Mouse (Mus musculus) liver, embryonic 15.5 days (tissue): Measurements from ENCODE around the gene Acap1. TPM values are rescaled to one million over a fixed set of nuclear protein-coding genes. Genes with fewer than 3 reads are reported as not detected.

ENCODE experiments used
- ATAC-seq: fragments of 200-750 bp; cut with Nextera tagmentation; 2 replicates; pipeline ENCODE4 v1.8.0; 2017; ENCODE audit warnings: moderate number of reproducible peaks, mild to moderate bottlenecking, moderate library complexity; ENCODE audit not compliant: insufficient read depth
- H3K27ac ChIP-seq: fragments of 300-500 bp; sonication (generic); replicated peaks from 2 replicates; pipeline ENCODE4 v1.5.1; 2015; ENCODE audit warnings: mild to moderate bottlenecking, inconsistent platforms
- H3K27me3 ChIP-seq: fragments of 300-500 bp; sonication (generic); 2 replicates; pipeline ENCODE4 v1.6.1; 2015; ENCODE audit warnings: mild to moderate bottlenecking, inconsistent platforms
- H3K36me3 ChIP-seq: fragments of 300-500 bp; sonication (generic); replicated peaks from 2 replicates; pipeline ENCODE4 v1.6.1; 2015; ENCODE audit warnings: moderate library complexity, mild to moderate bottlenecking, inconsistent platforms
- H3K4me1 ChIP-seq: fragments of 300-500 bp; sonication (generic); replicated peaks from 2 replicates; pipeline ENCODE4 v1.6.1; 2015; ENCODE audit warnings: inconsistent platforms
- H3K4me2 ChIP-seq: fragments of 300-500 bp; sonication (generic); 2 replicates; pipeline ENCODE4 v1.6.1; 2015; ENCODE audit warnings: moderate library complexity, mild to moderate bottlenecking, inconsistent platforms
- H3K4me3 ChIP-seq: fragments of 300-500 bp; sonication (generic); replicated peaks from 2 replicates; pipeline ENCODE4 v1.5.1; 2015; ENCODE audit warnings: mild to moderate bottlenecking, inconsistent platforms
- H3K9ac ChIP-seq: fragments of 300-500 bp; sonication (generic); 2 replicates; pipeline ENCODE4 v1.6.1; 2015; ENCODE audit warnings: moderate library complexity, mild to moderate bottlenecking, inconsistent platforms
- H3K9me3 ChIP-seq: fragments of 300-500 bp; sonication (generic); replicated peaks from 2 replicates; pipeline ENCODE4 v1.6.1; 2016; ENCODE audit warnings: inconsistent platforms
- whole genome bisulfite sequencing: fragments of 180-500 bp; shearing (Covaris S2); methylation state at CpG from one replicate; pipeline ENCODE4 v1.1.7; 2015; ENCODE audit warnings: mixed read lengths; ENCODE audit not compliant: insufficient replicate concordance; 5-methylcytosine and 5-hydroxymethylcytosine counted together
- polyA plus RNA-seq: library from polyadenylated mRNA; unstranded; fragments of >200 nt; fragmentation: Nextera tagmentation; extraction: Ambion mirVana; gene quantifications from 2 replicates; pipeline ENCODE4 v1.2.1, GENCODE M21; 2015

Gene Acap1
- polyA plus RNA-seq, 1 experiment from 2014 or later, result 5.9 TPM

DNA sequence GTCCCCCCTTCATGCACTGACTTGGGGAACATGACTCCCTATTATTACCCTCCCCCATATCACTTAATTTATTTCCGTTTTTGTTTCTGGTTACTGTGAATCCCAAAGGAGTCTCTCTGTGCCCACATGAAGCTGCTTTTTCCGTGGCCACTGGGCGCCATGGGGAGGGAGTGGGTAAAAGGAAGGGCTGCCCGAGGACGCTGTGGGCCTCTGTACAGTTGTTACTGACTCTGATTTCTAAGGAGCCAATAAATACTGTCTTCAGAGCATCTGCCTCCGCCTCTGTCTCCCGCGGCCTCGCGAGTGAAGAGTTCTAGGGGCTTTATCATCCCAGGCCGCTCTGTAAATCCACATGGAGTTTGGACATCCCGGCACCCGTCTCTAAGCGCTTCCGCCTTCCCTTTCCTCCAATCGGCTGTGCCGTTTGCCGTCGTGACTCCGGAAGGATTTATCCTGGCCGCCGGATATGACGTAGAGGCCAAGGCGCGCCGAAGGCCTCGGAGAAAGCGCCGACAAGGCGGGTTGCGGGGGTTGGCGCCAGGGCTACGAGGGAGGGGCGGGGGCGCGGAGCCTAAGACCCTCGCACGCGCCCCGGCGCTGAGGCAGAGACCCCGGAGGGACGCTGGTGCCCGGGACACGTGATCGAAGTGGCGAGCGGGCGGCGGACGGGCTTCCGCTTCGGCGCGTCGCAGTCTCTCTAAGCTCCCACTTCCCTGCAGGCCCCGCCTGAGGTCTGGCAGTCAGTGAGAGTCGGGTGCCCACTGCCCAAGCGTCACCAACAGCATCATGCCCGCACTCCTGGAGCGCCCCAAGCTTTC, 18.4 kb upstream of the Acap1 start, which contains the start of gene Gps2:
Gene Gps2, plus strand, starts transcription at position 335 of the 818 bp plus-strand sequence.
- no peaks in the 10 kb centered on the region for H3K27me3 ChIP-seq
- no peaks in the 10 kb centered on the region for H3K9me3 ChIP-seq
- peak; percentile 67 for ATAC-seq
- H3K9ac ChIP-seq, result peak within 1 kb of the TSS; percentile 90
- 1% methylated on average over 61 of the region's 61 CpGs for WGBS
- peak within 1 kb of the TSS; percentile 97 for H3K27ac ChIP-seq
- H3K36me3 ChIP-seq, result peaks cover 88% of the 10 kb centered on the region
- peak within 1 kb of the TSS; percentile 90 for H3K4me2 ChIP-seq
- H3K4me3 ChIP-seq, result peak within 1 kb of the TSS; percentile 86
- peaks cover 56% of the 10 kb centered on the region for H3K4me1 ChIP-seq

DNA sequence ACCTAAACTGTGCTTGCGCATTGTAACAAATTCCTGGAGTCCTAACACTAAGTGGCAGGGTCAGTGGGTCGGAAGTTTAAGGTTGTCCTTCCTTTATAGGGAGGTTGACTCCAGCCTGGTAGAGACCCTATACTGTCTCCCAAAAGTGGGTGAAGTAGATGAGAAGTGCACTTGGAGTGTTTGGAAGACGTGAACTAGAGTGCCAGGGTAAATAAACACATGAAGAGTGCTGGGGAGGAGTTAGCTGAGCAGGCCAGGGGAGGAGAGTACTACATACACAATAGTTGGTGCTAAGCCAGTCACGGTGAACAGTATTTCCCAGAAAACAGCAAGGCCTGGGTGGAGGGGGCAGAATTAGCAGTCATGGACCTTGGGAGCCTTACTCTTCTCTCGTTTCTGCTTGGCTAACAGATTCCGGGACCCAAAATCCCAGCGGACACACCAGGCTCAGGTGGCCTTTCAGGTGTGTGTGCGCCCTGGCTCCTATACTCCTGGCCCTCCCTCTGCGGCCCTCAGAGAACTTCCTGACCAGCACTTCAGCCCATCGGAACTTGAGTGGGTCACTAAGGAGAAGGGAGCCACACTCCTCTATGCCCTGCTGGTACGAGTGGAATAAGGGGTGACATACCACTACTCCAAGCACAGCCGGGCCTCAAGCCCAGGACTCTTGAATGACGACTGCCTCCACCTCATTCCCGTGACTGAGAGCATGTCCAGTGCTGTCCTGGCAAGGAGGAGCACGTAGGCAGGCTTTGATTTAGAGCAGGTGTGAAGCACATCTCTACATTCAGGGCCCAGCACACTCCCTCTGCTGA, 17.6 kb upstream of the Acap1 start:
- Histone ChIP-seq H3K4me3 (peak overlapping the region; percentile 86), H3K27ac (peak overlapping the region; percentile 97), H3K9me3 (no peaks in the 10 kb centered on the region), H3K27me3 (no peaks in the 10 kb centered on the region), H3K4me2 (peak overlapping the region; percentile 90), H3K36me3 (peaks cover 88% of the 10 kb centered on the region), H3K4me1 (peaks cover 48% of the 10 kb centered on the region), H3K9ac (peak overlapping the region; percentile 90)
- WGBS, result 75% methylated on average over 15 of the region's 15 CpGs
- ATAC-seq, result no peak

DNA sequence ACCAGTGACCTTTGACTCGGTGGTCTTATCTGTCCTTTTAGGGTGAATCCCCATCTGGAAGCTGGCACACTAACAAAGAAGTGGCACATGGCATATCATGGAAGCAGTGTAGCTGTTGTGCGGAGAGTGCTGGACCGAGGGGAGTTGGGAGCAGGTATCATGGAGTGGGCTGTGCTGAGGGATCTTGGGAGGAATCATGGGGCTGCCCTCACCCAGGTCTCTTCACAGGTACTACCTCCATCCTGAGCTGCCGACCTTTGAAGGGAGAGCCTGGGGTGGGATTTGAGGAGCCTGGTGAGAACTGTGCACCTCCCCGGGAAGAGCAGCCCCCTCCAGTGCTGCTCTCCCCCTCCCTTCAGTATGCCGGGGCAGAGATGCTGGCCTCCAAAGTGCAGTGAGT, 16.4 kb upstream of the Acap1 start:
- H3K27me3 ChIP-seq, result no peaks in the 10 kb centered on the region
- H3K4me3 ChIP-seq, result no peak overlapping the region
- no peak for ATAC-seq
- 77% methylated on average over 6 of the region's 6 CpGs for WGBS
- no peaks in the 10 kb centered on the region for H3K9me3 ChIP-seq
- H3K36me3 ChIP-seq, result peaks cover 88% of the 10 kb centered on the region
- no peak overlapping the region for H3K27ac ChIP-seq
- peaks cover 36% of the 10 kb centered on the region for H3K4me1 ChIP-seq
- no peak overlapping the region for H3K4me2 ChIP-seq
- H3K9ac ChIP-seq, result no peak overlapping the region

- WGBS, result 86% methylated on average over 17 of the region's 17 CpGs
- no peak overlapping the region for H3K4me3 ChIP-seq
- H3K9me3 ChIP-seq, result no peaks in the 10 kb centered on the region
- H3K36me3 ChIP-seq, result peaks cover 88% of the 10 kb centered on the region
- H3K4me2 ChIP-seq, result no peak overlapping the region
- H3K27me3 ChIP-seq, result no peaks in the 10 kb centered on the region
- H3K4me1 ChIP-seq, result peaks cover 28% of the 10 kb centered on the region
- no peak overlapping the region for H3K9ac ChIP-seq
- H3K27ac ChIP-seq, result no peak overlapping the region
- no peak for ATAC-seq
These were observed 15.6 kb upstream of the Acap1 start for GRCm38 (mm10) chr11:69910781-69911560.

DNA sequence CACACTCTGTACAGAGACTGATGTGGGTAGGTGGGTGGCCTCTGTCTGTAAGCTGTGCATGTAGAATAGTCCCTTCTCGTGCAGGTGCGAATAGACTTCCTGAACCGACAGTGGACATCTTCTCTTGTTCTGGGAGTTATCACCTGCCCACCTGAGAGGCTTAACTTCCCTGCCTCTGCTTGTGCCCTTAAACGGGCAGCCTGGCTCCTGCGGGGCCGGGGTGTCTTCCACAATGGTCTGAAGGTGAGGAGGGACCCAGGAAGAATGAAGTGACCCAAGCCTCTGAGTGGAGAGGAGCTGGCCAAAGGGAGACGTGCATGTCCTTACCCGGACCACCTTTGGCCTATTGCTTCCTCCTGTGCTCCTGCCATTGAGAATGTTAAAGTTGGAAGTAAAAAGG, 14.8 kb upstream of the Acap1 start:
- no peak overlapping the region for H3K9ac ChIP-seq
- H3K4me2 ChIP-seq, result no peak overlapping the region
- no peaks in the 10 kb centered on the region for H3K9me3 ChIP-seq
- peaks cover 20% of the 10 kb centered on the region for H3K4me1 ChIP-seq
- H3K27me3 ChIP-seq, result no peaks in the 10 kb centered on the region
- H3K36me3 ChIP-seq, result peaks cover 88% of the 10 kb centered on the region
- no peak for ATAC-seq
- no peak overlapping the region for H3K27ac ChIP-seq
- WGBS, result 86% methylated on average over 8 of the region's 8 CpGs
- H3K4me3 ChIP-seq, result no peak overlapping the region

GRCm38 (mm10) chr11:69909174-69909573, 13.8 kb upstream of the Acap1 start:
- Histone ChIP-seq H3K4me3 (no peak overlapping the region), H3K9ac (no peak overlapping the region), H3K27me3 (no peaks in the 10 kb centered on the region), H3K27ac (no peak overlapping the region), H3K36me3 (peaks cover 92% of the 10 kb centered on the region), H3K4me2 (no peak overlapping the region), H3K9me3 (no peaks in the 10 kb centered on the region), H3K4me1 (peaks cover 11% of the 10 kb centered on the region)
- ATAC-seq, result no peak
- 76% methylated on average over 5 of the region's 5 CpGs for WGBS

- H3K9me3 ChIP-seq, result no peaks in the 10 kb centered on the region
- H3K4me2 ChIP-seq, result no peak overlapping the region
- no peak overlapping the region for H3K9ac ChIP-seq
- no peaks in the 10 kb centered on the region for H3K27me3 ChIP-seq
- ATAC-seq, result no peak
- H3K27ac ChIP-seq, result no peak overlapping the region
- no peak overlapping the region for H3K4me3 ChIP-seq
- H3K36me3 ChIP-seq, result peaks cover 97% of the 10 kb centered on the region
- peaks cover 13% of the 10 kb centered on the region for H3K4me1 ChIP-seq
- 88% methylated on average over 11 of the region's 11 CpGs for WGBS
These were observed 13.3 kb upstream of the Acap1 start for GRCm38 (mm10) chr11:69908645-69909044.

GRCm38 (mm10) chr11:69904311-69904710, 9.0 kb upstream of the Acap1 start:
- 85% methylated on average over 9 of the region's 9 CpGs for WGBS
- peaks cover 62% of the 10 kb centered on the region for H3K36me3 ChIP-seq

GRCm38 (mm10) chr11:69902972-69903371, 7.6 kb upstream of the Acap1 start:
- peaks cover 21% of the 10 kb centered on the region for H3K27me3 ChIP-seq
- H3K9me3 ChIP-seq, result no peaks in the 10 kb centered on the region
- H3K4me2 ChIP-seq, result peak overlapping the region; percentile 98
- H3K4me3 ChIP-seq, result peak overlapping the region; percentile 90
- WGBS, result 71% methylated on average over 13 of the region's 13 CpGs
- H3K9ac ChIP-seq, result peak overlapping the region; percentile 94
- H3K36me3 ChIP-seq, result peaks cover 49% of the 10 kb centered on the region
- H3K4me1 ChIP-seq, result peaks cover 45% of the 10 kb centered on the region
- ATAC-seq, result no peak
- peak overlapping the region; percentile 98 for H3K27ac ChIP-seq

More at GRCm38 (mm10) chr11:69904311-69904710, 9.0 kb upstream of the Acap1 start:
- Histone ChIP-seq H3K9me3 (no peaks in the 10 kb centered on the region), H3K27me3 (peaks cover 11% of the 10 kb centered on the region), H3K27ac (no peak overlapping the region), H3K9ac (no peak overlapping the region), H3K4me2 (no peak overlapping the region), H3K4me1 (peaks cover 38% of the 10 kb centered on the region), H3K4me3 (no peak overlapping the region; the same call in 1 of the 2 replicates)
- ATAC-seq, result no peak

DNA sequence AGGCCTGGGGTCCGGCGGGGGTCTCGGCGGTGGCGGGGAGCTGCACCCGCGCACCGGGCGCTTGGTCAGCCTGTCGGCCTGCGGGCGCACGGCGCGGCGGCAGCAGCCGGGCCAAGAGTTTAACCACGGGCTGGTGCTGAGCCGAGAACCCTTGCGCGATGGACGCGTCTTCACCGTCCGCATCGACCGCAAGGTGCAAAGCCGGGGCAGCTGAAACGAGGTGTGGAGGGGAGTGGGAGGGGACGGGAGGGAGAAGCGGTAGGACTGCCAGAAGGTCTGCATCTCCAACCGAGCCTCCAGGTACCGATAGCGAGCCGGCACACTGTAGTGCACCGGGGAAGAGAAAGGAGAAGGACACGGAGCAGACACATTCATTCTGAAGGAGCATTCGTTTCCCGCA, 6.7 kb upstream of the Acap1 start:
- Histone ChIP-seq H3K9ac (peak overlapping the region; percentile 94), H3K27ac (peak overlapping the region; percentile 98), H3K4me3 (peak overlapping the region; percentile 90), H3K4me2 (peak overlapping the region; percentile 98), H3K27me3 (peaks cover 25% of the 10 kb centered on the region), H3K36me3 (peaks cover 39% of the 10 kb centered on the region), H3K4me1 (peaks cover 45% of the 10 kb centered on the region), H3K9me3 (no peaks in the 10 kb centered on the region)
- WGBS, result under 1% methylated on average over 39 of the region's 39 CpGs
- ATAC-seq, result peak; percentile 2; the same call in 1 of the 2 replicates
